Mouse (Mus musculus) hindbrain, postnatal 0 days (tissue): Measurements from ENCODE around the gene Trpv4. TPM values are rescaled to one million over a fixed set of nuclear protein-coding genes. Genes with fewer than 3 reads are reported as not detected.

Experiments used
- ATAC-seq: fragments of 200-750 bp; cut with Nextera tagmentation; 2 replicates; pipeline ENCODE4 v1.8.0; 2017; ENCODE audit warnings: mild to moderate bottlenecking, moderate TSS enrichment, moderate library complexity
- DNase-seq: peaks from one replicate; pipeline ENCODE4 v3.0.0-alpha.2; 2015; ENCODE audit warnings: low spot score
- H3K27ac ChIP-seq: fragments of 300-500 bp; sonication (generic); 2 replicates; pipeline ENCODE4 v1.5.1; 2014; ENCODE audit warnings: mild to moderate bottlenecking
- H3K27me3 ChIP-seq: fragments of 300-500 bp; sonication (generic); 2 replicates; pipeline ENCODE4 v1.6.1; 2014; ENCODE audit warnings: low read length, mixed read lengths; ENCODE audit not compliant: insufficient read depth
- H3K36me3 ChIP-seq: fragments of 300-500 bp; sonication (generic); 2 replicates; pipeline ENCODE4 v1.6.1; 2014; ENCODE audit warnings: low read length, mixed read lengths; ENCODE audit not compliant: insufficient read depth
- H3K4me1 ChIP-seq: fragments of 300-500 bp; sonication (generic); 2 replicates; pipeline ENCODE4 v1.6.1; 2014; ENCODE audit warnings: antibody characterized with exemption, low read length, mixed read lengths; ENCODE audit not compliant: insufficient read depth
- H3K4me2 ChIP-seq: fragments of 300-500 bp; sonication (generic); 2 replicates; pipeline ENCODE4 v1.6.1; 2014; ENCODE audit warnings: low read depth, mild to moderate bottlenecking, low read length, moderate library complexity, mixed read lengths
- H3K4me3 ChIP-seq: fragments of 300-500 bp; sonication (generic); 2 replicates; pipeline ENCODE4 v1.5.1; 2014; ENCODE audit warnings: low read length
- H3K9ac ChIP-seq: fragments of 300-500 bp; sonication (generic); replicated peaks from 2 replicates; pipeline ENCODE4 v1.6.1; 2014; ENCODE audit warnings: mild to moderate bottlenecking, low read length, moderate library complexity, mixed read lengths
- H3K9me3 ChIP-seq: fragments of 300-500 bp; sonication (generic); 2 replicates; pipeline ENCODE4 v1.6.1; 2016; ENCODE audit warnings: low read length, mixed read lengths
- CTCF ChIP-seq: IDR thresholded peaks from 2 replicates; pipeline ENCODE4 v1.5.1; 2016; ENCODE audit warnings: antibody characterized with exemption, control low read depth, low read depth
- WGBS: fragments of 180-500 bp; shearing (Covaris S2); extraction: QIAGEN DNeasy Blood & Tissue Kit; methylation state at CpG from one replicate; pipeline ENCODE4 v1.1.7; 2014; 5-methylcytosine and 5-hydroxymethylcytosine counted together
- polyA plus RNA-seq: library from polyadenylated mRNA; unstranded; fragments of >200 nt; fragmentation: Nextera tagmentation; extraction: Ambion mirVana; gene quantifications from 2 replicates; pipeline ENCODE4 v1.2.1, GENCODE M21; 2015
- total RNA-seq: library from RNA; depleted of rRNA; stranded (reverse); fragments of >200 nt; gene quantifications from 2 replicates; pipeline ENCODE4 v1.2.3, GENCODE M21; 2014

Trpv4 gene
- total and polyA plus RNA-seq, 2 experiments from 2014 or later = 2.7 to 3.0 TPM

DNA sequence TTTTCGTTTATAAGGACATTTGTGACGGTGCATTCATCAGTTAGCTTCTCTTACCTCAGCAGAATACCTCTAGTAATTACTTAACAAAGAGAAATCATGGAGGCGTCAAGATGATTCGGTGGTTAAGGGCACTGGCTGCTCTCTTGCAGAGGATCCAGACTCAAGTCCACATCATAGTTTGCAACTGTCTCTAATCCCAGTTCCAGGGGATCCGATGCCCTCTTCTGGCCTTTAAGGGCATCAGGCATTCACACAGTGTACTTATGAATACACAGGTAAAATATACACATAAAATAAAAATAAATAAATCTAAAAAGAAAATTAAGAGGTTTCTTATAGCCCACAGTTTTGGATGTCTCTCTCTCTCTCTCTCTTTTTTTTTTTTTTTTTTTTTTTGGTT lies 37.6 kb upstream of the Trpv4 start:
- Histone ChIP-seq H3K27ac (no peak overlapping the region), H3K9ac (no peak overlapping the region), H3K27me3 (no peaks in the 10 kb centered on the region), H3K4me3 (no peak overlapping the region), H3K4me1 (no peaks in the 10 kb centered on the region), H3K9me3 (no peaks in the 10 kb centered on the region), H3K36me3 (no peaks in the 10 kb centered on the region), H3K4me2 (no peak overlapping the region)
- TF ChIP-seq CTCF = peak; percentile 18; the same call in 1 of the 2 replicates
- ATAC-seq (no peak), DNase-seq (no peak)
- 73% methylated on average over 5 of the region's 5 CpGs for WGBS

DNA sequence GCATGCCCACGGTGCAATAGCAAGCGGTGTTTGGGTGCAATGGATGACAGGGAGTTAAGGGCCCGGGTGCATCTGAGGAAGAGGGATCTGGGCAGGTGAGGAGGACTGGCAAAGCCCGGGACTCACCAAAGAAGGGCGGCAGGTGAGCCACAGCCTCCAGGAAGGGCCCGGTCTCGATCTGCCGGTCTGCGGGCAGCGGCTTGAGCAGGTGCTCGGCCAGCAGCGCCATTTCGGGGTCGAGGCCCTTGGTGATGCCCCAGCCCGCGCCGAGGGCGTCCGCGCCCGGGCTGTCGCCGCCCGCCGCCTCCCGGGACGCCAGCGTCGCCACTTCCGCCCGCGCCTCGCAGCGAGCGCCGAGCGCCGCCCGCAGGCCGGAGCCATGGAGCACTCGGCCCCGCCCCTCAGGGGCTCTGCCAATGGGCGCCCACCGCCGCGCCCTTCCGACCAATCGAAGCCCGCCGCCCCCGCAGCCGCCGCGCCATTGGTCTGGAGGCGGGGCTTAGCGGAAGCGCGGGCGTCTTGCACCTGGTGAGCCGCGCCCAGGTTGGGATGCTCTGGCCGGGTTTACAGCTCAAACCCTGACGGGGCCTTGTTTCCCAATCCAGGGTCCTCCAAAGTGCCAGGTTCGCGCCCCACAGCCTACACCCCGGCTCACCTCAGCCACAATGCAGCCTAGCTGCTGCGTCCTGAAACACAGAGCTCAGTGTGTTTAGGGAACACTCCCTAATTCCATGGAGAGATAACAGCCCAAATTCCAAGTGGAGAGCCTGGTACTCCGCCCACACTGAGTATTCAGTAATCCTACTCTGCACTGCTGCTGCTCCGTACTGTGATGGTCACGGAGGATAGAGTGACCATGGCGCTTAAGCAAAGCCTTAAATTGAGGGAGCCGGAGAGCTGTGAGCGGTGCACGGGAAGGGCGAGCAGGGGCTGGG lies 32.7 kb upstream of the Trpv4 start, which contains the start of gene Gltp:
Gene Gltp, minus strand, starts transcription at position 352 of the 935 bp plus-strand sequence.
- peak within 1 kb of the TSS; percentile 83 for H3K9ac ChIP-seq
- H3K27ac ChIP-seq = peak within 1 kb of the TSS; percentile 48; the same call in 1 of the 2 replicates
- peak; percentile 98 for ATAC-seq
- peak within 1 kb of the TSS; percentile 87 for H3K4me2 ChIP-seq
- H3K4me3 ChIP-seq = peak within 1 kb of the TSS; percentile 82
- peak; percentile 98 for DNase-seq
- no peak for TF ChIP-seq CTCF
- 5% methylated on average over 69 of the region's 75 CpGs for WGBS
- H3K4me1 ChIP-seq = peaks cover 16% of the 10 kb centered on the region; the same call in 1 of the 2 replicates
- no peaks in the 10 kb centered on the region for H3K9me3 ChIP-seq
- no peaks in the 10 kb centered on the region for H3K27me3 ChIP-seq
- no peaks in the 10 kb centered on the region for H3K36me3 ChIP-seq

DNA sequence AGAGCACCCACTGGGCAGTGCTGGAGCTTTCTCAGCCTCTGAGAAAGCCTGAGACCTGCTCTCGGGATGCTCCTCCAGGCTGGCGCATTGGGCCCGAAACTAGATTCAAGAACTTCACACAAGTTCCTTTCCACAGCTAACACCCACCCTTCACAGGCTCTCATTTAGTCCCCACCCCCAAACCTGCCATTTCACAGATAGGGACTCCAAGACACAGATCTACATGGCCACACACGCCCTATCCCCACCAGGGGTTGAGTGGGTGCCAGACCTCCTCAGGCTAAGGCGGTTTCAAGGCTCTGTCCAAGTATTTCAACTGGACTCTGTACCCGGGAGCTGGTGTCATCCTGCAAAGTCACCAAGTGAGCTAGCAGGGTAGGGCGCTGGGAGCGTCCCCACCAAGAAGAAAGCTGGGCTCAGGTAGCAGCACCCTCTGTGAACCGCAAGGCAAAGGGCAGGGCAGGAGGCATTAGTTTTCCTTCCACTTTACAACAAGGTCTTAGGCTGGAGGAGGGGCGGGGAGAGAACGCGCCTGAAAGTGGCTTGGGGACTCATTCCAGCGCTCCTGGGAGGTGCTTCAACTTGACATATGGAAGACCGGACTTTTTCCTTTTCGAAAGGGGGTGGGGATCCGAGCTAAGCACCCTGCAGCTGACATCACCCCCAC lies 31.6 kb upstream of the Trpv4 start:
- WGBS = 17% methylated on average over 16 of the region's 16 CpGs
- no peak for DNase-seq
- ATAC-seq = no peak
- H3K9ac ChIP-seq = peak overlapping the region; percentile 83
- H3K4me2 ChIP-seq = peak overlapping the region; percentile 87
- TF ChIP-seq CTCF = no peak
- H3K27me3 ChIP-seq = no peaks in the 10 kb centered on the region
- H3K9me3 ChIP-seq = no peaks in the 10 kb centered on the region
- H3K27ac ChIP-seq = no peak overlapping the region
- H3K36me3 ChIP-seq = no peaks in the 10 kb centered on the region
- peaks cover 16% of the 10 kb centered on the region; the same call in 1 of the 2 replicates for H3K4me1 ChIP-seq
- H3K4me3 ChIP-seq = peak overlapping the region; percentile 82

DNA sequence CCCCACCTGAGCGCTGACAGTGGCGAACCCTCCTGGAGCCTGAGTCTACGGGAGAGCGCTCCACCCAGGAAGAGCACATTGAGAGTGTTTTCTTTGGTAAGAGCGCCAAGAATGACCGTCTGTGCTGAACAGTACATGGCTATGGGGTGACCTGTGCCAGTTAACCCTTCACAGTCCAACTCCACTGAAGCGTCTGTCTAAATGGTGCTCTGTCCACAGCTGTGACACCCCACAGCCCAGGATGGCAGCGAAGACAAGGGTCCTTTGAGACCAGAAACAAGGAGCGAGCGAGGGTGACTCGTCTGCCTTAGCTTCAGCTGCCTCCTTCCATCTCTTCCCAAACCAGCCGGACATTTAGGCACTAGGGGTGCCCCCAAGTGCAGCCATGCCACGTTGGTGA lies 30.5 kb upstream of the Trpv4 start:
- Histone ChIP-seq H3K27ac (no peak overlapping the region), H3K4me2 (peak overlapping the region; percentile 28; the same call in 1 of the 2 replicates), H3K36me3 (no peaks in the 10 kb centered on the region), H3K27me3 (no peaks in the 10 kb centered on the region), H3K9me3 (no peaks in the 10 kb centered on the region), H3K4me3 (no peak overlapping the region), H3K9ac (no peak overlapping the region), H3K4me1 (peaks cover 16% of the 10 kb centered on the region; the same call in 1 of the 2 replicates)
- DNase-seq = no peak
- 71% methylated on average over 13 of the region's 13 CpGs for WGBS
- peak; percentile 6; the same call in 1 of the 2 replicates for ATAC-seq
- no peak for TF ChIP-seq CTCF

DNA sequence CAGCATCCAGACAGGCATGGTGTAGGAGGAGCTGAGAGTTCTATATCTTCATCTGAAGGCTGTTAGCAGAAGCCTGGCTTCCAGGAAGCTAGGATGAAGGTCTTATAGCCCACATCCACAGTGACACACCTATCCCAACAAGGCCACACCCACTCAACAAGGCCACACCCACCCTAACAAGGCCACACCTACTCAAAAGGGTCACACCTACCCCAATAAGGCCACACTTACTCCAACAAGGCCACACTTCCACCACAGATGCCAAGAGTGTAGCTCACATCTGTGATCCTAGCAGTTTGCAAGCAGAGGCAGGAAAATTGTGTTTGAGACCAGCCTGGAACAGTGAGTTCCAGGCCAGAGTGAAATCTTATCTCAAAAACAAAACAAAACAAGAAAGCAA lies 29.7 kb upstream of the Trpv4 start:
- no peak overlapping the region for H3K4me2 ChIP-seq
- H3K4me1 ChIP-seq = peaks cover 16% of the 10 kb centered on the region; the same call in 1 of the 2 replicates
- no peak overlapping the region for H3K4me3 ChIP-seq
- TF ChIP-seq CTCF = no peak
- no peak overlapping the region for H3K9ac ChIP-seq
- DNase-seq (no peak), ATAC-seq (no peak)
- no peak overlapping the region for H3K27ac ChIP-seq
- H3K9me3 ChIP-seq = no peaks in the 10 kb centered on the region
- no peaks in the 10 kb centered on the region for H3K27me3 ChIP-seq
- no peaks in the 10 kb centered on the region for H3K36me3 ChIP-seq

DNA sequence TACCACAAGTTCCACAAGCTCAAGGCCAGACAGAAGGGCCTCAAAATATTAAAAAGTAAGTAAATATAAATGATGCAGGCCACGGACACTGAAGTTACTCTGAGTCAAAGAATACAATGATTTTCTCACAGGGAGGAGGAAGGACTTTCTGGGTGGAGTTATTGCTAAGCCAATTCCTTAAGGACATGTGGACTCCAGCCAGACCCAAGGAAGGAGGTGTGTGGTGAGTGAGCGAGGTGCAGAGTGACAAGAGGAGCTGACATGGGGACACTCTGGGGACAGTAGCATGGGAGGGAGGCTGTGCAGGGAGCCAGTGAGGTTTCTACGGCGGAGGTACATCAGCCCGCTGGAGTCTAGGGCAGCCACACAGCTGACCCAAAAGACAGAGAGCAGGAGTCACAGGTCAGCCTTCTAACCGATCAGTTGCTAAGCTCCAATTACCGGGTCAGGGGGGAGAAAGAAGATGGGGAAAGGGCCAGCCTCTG lies 28.5 kb upstream of the Trpv4 start:
- H3K4me2 ChIP-seq = no peak overlapping the region
- H3K9me3 ChIP-seq = no peaks in the 10 kb centered on the region
- no peak for TF ChIP-seq CTCF
- H3K4me1 ChIP-seq = peaks cover 16% of the 10 kb centered on the region; the same call in 1 of the 2 replicates
- 77% methylated on average over 7 of the region's 7 CpGs for WGBS
- no peak overlapping the region for H3K4me3 ChIP-seq
- DNase-seq (no peak), ATAC-seq (no peak)
- H3K27ac ChIP-seq = no peak overlapping the region
- no peak overlapping the region for H3K9ac ChIP-seq
- H3K36me3 ChIP-seq = no peaks in the 10 kb centered on the region
- H3K27me3 ChIP-seq = no peaks in the 10 kb centered on the region
